Mouse (Mus musculus) neutrophil, adult 5-6 weeks (primary cell): ENCODE data around the gene Ryr2. TPM values are rescaled to one million over a fixed set of nuclear protein-coding genes. Genes with fewer than 3 reads are reported as not detected.
"Not testable (repeated sequence)": the region's sequence is repeated elsewhere in the genome, so short reads cannot be mapped to it uniquely, and the experiment has no call there.

ENCODE experiments used
- ATAC-seq: fragments of 151-379, 151-347 bp; 2 replicates; pipeline ENCODE4 v1.8.0; 2017; ENCODE audit warnings: mild to moderate bottlenecking, moderate TSS enrichment; ENCODE audit not compliant: insufficient number of reproducible peaks, poor library complexity, low FRiP score, severe bottlenecking; ENCODE audit errors: extremely low read depth
- total RNA-seq: library from RNA; stranded (forward); fragments of 200-1000 nt; gene quantifications from 2 replicates; pipeline ENCODE4 v1.2.3, GENCODE M21; 2017

Ryr2 gene
- total RNA-seq, 1 experiment from 2014 or later = 3.8 TPM

- no peak for ATAC-seq
Observed at GRCm38 (mm10) chr13:11837870-11838269, 268.9 kb downstream of the Ryr2 start.

DNA sequence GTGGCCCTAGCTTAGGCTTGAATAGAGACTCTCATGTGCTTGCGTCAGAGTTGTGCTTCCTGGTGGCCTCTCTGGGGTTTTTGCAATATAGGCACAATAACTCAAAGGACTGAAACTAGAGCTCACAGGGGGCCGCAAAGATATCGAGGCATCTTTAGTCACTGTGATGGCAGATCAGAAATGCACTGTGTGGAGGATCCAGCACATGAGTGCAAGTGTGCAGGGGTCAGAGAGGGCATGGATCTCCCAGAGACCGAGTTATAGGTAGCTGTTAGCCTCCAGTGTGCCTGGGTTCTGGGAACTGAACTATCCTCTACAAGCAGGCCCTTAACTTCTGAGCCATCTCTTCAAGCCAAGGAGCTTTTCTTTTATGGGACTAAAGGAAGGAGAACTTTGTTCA is 269.6 kb downstream of the Ryr2 start:
- ATAC-seq = no peak

- ATAC-seq = no peak
Observed at GRCm38 (mm10) chr13:11836304-11837078, 270.3 kb downstream of the Ryr2 start.

- no peak for ATAC-seq
Observed at GRCm38 (mm10) chr13:11831210-11831609, 275.5 kb downstream of the Ryr2 start.

GRCm38 (mm10) chr13:11825563-11826226 is 281.1 kb downstream of the Ryr2 start:
- no peak for ATAC-seq

- no peak for ATAC-seq
Observed at GRCm38 (mm10) chr13:11818723-11819122, 288.0 kb downstream of the Ryr2 start.

DNA sequence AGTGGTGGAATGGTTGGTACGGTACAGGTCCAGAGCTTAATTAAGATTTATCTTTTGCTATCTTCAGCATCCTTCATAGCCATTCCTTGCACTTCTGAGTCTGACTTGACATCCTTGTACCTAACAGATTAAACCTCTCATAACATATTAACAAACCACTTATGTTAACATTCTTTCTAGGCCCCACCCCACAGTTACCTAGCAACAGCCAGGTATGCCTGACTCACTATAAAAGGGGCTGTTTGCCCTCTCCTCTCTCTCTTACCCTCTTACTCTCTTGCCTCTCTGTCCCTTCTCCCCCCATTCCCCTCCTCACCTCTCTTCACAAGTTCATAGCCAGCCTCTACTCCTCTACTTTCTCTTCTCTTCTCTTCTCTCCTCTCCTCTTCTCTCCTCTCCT is 297.4 kb downstream of the Ryr2 start:
- not testable (repeated sequence) for ATAC-seq

- no peak for ATAC-seq
Observed at GRCm38 (mm10) chr13:11792536-11792935, 314.2 kb downstream of the Ryr2 start.

DNA sequence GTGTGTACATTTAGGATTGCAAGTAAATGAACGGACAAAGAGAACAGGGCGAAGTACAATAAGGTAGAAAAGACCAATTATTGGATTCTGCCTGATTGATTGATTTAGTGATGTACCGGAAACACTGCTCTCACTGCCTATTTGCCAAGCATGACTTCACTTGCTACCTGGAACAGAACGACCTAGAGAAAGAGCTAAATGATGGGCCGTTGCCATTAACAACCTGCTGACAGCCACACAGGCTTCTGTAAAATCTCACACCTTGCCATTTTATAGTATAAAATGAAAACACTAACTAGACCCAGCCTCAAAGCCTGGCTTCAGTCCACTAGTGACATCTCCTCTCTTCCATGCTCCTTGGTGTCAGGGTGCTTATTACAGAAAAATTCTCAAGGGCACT is 316.2 kb downstream of the Ryr2 start:
- ATAC-seq = no peak

DNA sequence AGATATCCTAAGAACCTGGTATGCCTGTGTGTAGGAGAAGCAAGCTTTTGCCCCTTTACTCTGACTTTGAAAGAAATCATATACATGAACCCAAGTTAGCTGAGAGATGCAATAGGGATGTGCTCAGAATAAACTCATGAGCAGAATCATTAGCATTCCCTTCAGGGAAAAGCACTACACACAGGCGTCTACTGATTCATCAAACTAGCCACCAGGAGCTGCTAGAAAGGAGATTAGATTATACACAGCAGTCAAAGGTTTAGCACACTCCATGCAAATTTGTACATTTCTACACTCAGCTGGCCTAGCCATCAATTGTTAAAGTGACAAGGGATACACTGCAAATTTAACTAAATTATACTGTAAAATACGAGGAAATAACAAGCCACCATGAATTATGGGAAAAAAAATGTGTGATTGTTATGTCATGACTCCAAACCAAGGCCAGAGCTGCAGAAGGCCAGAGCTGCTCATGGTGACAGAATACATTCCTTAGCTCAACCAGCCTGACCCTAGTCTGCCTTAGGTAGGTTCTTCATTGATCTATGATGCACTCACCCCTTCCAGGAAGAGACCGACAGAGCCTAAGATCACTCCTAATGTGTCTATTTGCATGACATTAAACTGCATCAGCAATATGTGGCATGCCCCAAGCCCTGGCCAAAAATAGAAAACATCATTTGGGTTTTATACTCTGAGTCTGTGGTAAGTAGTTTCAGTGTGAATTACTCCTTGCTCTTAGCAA is 324.2 kb downstream of the Ryr2 start:
- ATAC-seq = no peak

GRCm38 (mm10) chr13:11781065-11781464 is 325.7 kb downstream of the Ryr2 start:
- ATAC-seq = no peak

- no peak for ATAC-seq
Observed at GRCm38 (mm10) chr13:11777726-11778125, 329.0 kb downstream of the Ryr2 start.

- no peak for ATAC-seq
Observed at GRCm38 (mm10) chr13:11772173-11772572, 334.6 kb downstream of the Ryr2 start.

DNA sequence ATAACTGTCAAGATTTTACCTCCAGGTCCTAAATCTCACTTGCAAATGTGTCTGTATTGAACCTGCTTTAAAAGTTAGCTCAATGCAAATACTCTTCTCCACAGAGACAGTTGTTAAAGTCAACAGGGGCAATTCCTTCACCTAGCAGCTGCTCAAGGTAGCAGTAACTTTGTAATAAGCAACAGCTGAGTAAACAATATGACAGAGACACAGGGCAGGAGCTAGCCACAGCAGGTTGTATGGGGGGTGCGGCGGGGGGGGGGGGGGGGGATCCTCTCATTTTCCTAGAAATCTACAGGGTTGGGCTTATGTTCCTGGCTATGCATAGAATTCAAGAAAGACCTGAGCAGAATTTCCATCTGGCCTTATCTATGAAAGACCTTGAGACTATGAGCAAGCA is 339.8 kb downstream of the Ryr2 start:
- no peak for ATAC-seq

- ATAC-seq = no peak
Observed at GRCm38 (mm10) chr13:11763925-11764324, 342.8 kb downstream of the Ryr2 start.

GRCm38 (mm10) chr13:11763104-11763503 is 343.6 kb downstream of the Ryr2 start:
- no peak for ATAC-seq

- ATAC-seq = no peak
Observed at GRCm38 (mm10) chr13:11757894-11758293, 348.9 kb downstream of the Ryr2 start.

DNA sequence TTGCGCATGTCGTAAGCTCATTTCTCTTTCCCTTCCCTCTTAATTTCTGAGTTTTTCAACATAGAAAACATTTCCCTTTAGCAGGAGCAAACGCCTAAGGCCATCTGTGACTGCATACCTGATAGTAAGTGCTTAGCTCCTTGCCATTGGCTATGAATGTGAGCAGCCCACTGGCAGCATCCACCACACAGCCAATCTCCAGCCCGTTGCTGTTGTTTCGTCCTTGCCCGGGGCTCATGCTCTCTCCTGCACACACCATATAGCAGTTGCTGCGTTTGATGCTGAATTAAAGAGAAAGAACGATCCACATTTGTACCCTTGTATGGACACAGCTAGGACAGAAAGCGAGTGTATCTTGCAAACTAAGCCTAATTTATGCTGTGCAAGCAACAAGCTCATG is 361.3 kb downstream of the Ryr2 start:
- no peak for ATAC-seq

GRCm38 (mm10) chr13:11738211-11738610 is 368.5 kb downstream of the Ryr2 start:
- no peak for ATAC-seq

DNA sequence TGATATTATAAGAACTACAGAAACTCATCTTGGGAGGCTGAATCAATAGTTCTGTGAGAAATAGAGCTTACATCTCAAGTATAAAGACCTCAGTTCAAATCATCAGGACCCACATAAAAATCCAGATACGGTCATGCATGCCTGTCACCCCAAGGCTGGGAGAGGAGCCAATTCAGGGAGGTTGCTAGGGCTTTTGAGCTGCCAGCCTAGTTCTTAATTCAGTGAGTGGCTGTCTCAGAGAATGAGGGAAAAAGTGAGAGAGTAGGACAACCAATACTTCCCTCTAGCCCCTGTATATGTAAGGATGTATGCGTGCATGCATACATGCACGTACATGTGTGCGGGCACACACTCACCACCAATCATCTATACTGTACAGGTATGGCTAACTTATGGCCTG is 390.5 kb downstream of the Ryr2 start:
- ATAC-seq = no peak
